Mouse (Mus musculus) intestine, postnatal 0 days (tissue): ENCODE data around the gene Cerkl. TPM values are rescaled to one million over a fixed set of nuclear protein-coding genes. Genes with fewer than 3 reads are reported as not detected.

Experiments used
- ATAC-seq: fragments of 200-750 bp; cut with Nextera tagmentation; 2 replicates; pipeline ENCODE4 v1.8.0; 2017; ENCODE audit warnings: mild to moderate bottlenecking, moderate TSS enrichment, moderate library complexity
- H3K27ac ChIP-seq: fragments of 300-500 bp; sonication (generic); 2 replicates; pipeline ENCODE4 v1.5.1; 2014; ENCODE audit warnings: mild to moderate bottlenecking, low read depth, low read length, moderate library complexity
- H3K27me3 ChIP-seq: fragments of 300-500 bp; sonication (generic); replicated peaks from 2 replicates; pipeline ENCODE4 v1.6.1; 2014; ENCODE audit warnings: low read length, mixed read lengths; ENCODE audit not compliant: control insufficient read depth, insufficient read depth
- H3K36me3 ChIP-seq: fragments of 300-500 bp; sonication (generic); 2 replicates; pipeline ENCODE4 v1.6.1; 2014; ENCODE audit warnings: mild to moderate bottlenecking, moderate library complexity; ENCODE audit not compliant: control insufficient read depth, insufficient read depth
- H3K4me1 ChIP-seq: fragments of 300-500 bp; sonication (generic); replicated peaks from 2 replicates; pipeline ENCODE4 v1.6.1; 2014; ENCODE audit warnings: antibody characterized with exemption, low read length, mixed read lengths; ENCODE audit not compliant: control insufficient read depth, insufficient read depth
- H3K4me2 ChIP-seq: fragments of 300-500 bp; sonication (generic); replicated peaks from 2 replicates; pipeline ENCODE4 v1.6.1; 2014; ENCODE audit warnings: low read depth, mild to moderate bottlenecking, moderate library complexity
- H3K4me3 ChIP-seq: fragments of 300-500 bp; sonication (generic); 2 replicates; pipeline ENCODE4 v1.5.1; 2014; ENCODE audit warnings: low read depth, low read length
- H3K9ac ChIP-seq: fragments of 300-500 bp; sonication (generic); 2 replicates; pipeline ENCODE4 v1.6.1; 2014; ENCODE audit warnings: mild to moderate bottlenecking, low read depth, low read length
- H3K9me3 ChIP-seq: fragments of 300-500 bp; sonication (generic); 2 replicates; pipeline ENCODE4 v1.6.1; 2016; ENCODE audit warnings: mixed run types; ENCODE audit not compliant: control insufficient read depth
- CTCF ChIP-seq: sonication (generic); IDR thresholded peaks from 2 replicates; pipeline ENCODE4 v1.5.1; 2016; ENCODE audit warnings: low read depth, mild to moderate bottlenecking, control low read depth, antibody characterized with exemption, moderate library complexity
- WGBS: fragments of 180-500 bp; shearing (Covaris S2); extraction: QIAGEN DNeasy Blood & Tissue Kit; methylation state at CpG from one replicate; pipeline ENCODE4 v1.1.7; 2014; 5-methylcytosine and 5-hydroxymethylcytosine counted together
- polyA plus RNA-seq: library from polyadenylated mRNA; unstranded; fragments of >200 nt; fragmentation: Nextera tagmentation; extraction: Ambion mirVana; gene quantifications from 2 replicates; pipeline ENCODE4 v1.2.1, GENCODE M21; 2015

Gene Cerkl
- polyA plus RNA-seq, 1 experiment from 2014 or later: 1.2 TPM

DNA sequence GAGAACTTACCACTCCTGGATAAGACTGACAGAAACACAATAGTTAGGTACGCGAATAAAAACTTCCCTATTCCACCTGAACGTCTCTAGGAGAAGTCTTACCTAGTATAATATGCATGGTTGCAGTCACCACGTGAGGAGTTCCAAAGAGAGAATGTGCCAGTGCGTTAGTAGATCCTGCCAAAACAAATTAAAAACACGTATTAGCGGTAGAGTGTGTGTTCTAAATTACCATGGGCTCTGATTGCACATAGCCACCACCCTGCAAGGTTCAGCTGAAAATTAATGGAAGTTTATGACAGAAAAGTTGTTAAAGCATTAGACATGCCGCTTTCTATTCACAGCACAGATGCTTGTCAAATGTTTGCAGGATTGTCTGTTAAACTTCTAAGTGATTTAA is 113.5 kb downstream of the Cerkl start:
- H3K4me1 ChIP-seq: no peaks in the 10 kb centered on the region
- H3K27me3 ChIP-seq: no peaks in the 10 kb centered on the region
- H3K36me3 ChIP-seq: no peaks in the 10 kb centered on the region
- WGBS: 85% methylated on average over 8 of the region's 8 CpGs
- H3K9me3 ChIP-seq: no peaks in the 10 kb centered on the region
- H3K4me3 ChIP-seq: no peak overlapping the region
- TF ChIP-seq CTCF: no peak
- H3K27ac ChIP-seq: no peak overlapping the region
- H3K9ac ChIP-seq: no peak overlapping the region
- H3K4me2 ChIP-seq: no peak overlapping the region
- ATAC-seq: no peak

GRCm38 (mm10) chr2:79339003-79339402 is 117.6 kb downstream of the Cerkl start:
- Histone ChIP-seq H3K4me2 (no peak overlapping the region), H3K4me1 (no peaks in the 10 kb centered on the region), H3K27ac (no peak overlapping the region), H3K36me3 (no peaks in the 10 kb centered on the region), H3K9me3 (no peaks in the 10 kb centered on the region), H3K4me3 (no peak overlapping the region), H3K9ac (no peak overlapping the region), H3K27me3 (no peaks in the 10 kb centered on the region)
- WGBS: 70% methylated on average over 1 of the region's 1 CpGs
- no peak for TF ChIP-seq CTCF
- ATAC-seq: no peak

DNA sequence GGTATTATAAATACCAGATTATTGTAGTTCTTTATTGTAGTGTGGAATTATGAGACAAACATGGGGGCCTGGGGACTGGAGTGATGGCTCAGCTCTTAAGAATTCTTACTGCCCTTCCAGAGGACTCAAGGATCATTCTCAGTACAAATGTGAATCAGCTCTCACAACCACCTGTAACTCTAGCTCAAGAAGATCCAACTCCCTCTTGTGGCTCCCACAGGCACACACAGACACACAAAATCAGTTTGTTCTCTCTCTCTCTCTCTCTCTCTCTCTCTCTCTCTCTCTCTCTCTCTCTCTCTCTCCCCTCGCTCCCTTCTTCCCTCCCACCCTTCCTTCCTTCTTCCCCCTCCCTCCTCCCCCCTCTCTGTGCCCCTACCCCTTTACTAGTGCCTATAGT is 120.4 kb downstream of the Cerkl start:
- 63% methylated on average over 1 of the region's 1 CpGs for WGBS
- no peak for ATAC-seq

DNA sequence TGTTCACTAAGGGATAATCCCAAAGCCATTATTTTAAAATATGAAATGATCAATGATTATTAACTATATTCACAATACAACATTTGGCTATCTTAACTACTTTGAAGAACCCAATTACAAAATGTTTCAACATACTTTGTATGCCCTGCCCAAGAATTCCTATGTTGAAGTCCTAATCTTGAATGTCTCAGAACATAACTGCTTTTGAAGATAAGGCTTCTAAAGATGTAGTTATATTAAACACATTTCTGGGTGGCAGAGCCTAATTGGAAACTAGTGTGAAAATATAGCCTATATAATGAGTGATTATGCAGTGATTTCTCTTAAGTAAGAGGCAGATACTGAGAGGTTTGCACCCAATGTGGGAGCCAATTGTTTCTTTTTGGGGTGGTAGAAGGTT is 121.9 kb downstream of the Cerkl start:
- Histone ChIP-seq H3K9me3 (no peaks in the 10 kb centered on the region), H3K36me3 (no peaks in the 10 kb centered on the region), H3K27ac (no peak overlapping the region), H3K4me1 (no peaks in the 10 kb centered on the region), H3K27me3 (no peaks in the 10 kb centered on the region), H3K4me2 (no peak overlapping the region), H3K9ac (no peak overlapping the region), H3K4me3 (no peak overlapping the region)
- TF ChIP-seq CTCF: no peak
- ATAC-seq: no peak

More for the DNA sequence above, 120.4 kb downstream of the Cerkl start:
- Histone ChIP-seq H3K36me3 (no peaks in the 10 kb centered on the region), H3K27ac (no peak overlapping the region), H3K27me3 (no peaks in the 10 kb centered on the region), H3K4me3 (no peak overlapping the region), H3K9ac (no peak overlapping the region), H3K9me3 (no peaks in the 10 kb centered on the region), H3K4me1 (no peaks in the 10 kb centered on the region), H3K4me2 (no peak overlapping the region)
- TF ChIP-seq CTCF: peak; percentile 29

- H3K4me2 ChIP-seq: no peak overlapping the region
- 77% methylated on average over 2 of the region's 2 CpGs for WGBS
- no peak overlapping the region for H3K9ac ChIP-seq
- H3K9me3 ChIP-seq: no peaks in the 10 kb centered on the region
- no peaks in the 10 kb centered on the region for H3K36me3 ChIP-seq
- no peak for ATAC-seq
- no peaks in the 10 kb centered on the region for H3K4me1 ChIP-seq
- no peak overlapping the region for H3K27ac ChIP-seq
- H3K27me3 ChIP-seq: no peaks in the 10 kb centered on the region
- no peak for TF ChIP-seq CTCF
- H3K4me3 ChIP-seq: no peak overlapping the region
These were observed 128.5 kb downstream of the Cerkl start for GRCm38 (mm10) chr2:79328079-79328478.

DNA sequence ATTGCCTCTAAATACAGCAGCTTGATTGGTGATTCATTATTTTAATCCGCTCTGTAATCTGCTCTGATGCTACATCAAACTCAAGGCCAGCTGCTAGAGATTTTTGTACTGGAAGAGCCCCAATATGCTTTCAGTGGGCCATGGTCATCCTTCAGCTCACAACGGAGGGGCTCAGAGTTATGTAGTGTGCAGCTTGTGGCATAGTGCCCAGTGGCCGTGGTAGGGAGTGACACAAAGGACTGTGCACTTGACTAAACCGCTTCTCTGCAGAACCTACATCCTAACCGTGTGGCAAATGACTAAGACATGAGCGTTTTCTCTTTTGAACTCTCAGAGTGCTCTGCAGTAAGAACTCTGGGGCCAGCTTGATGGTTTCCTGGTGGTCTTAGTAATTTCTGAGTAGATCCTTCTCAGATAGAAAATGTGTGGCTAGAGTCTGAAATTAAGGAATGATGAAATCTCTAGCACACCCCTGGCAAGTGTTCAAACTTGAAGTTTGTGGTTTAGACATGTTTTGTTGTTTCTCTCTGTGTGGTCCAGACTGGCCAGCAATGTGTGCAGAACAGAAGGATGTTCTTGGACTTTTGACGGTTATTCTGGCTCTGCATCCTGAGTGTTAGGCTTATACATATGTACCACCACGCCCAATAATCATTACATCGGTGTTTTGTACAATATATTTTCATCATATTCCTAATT is 140.3 kb downstream of the Cerkl start:
- Histone ChIP-seq H3K27ac (peak overlapping the region; percentile 24; the same call in 1 of the 2 replicates), H3K36me3 (no peaks in the 10 kb centered on the region), H3K4me3 (no peak overlapping the region), H3K9ac (no peak overlapping the region), H3K4me1 (no peaks in the 10 kb centered on the region), H3K4me2 (no peak overlapping the region), H3K9me3 (no peaks in the 10 kb centered on the region), H3K27me3 (no peaks in the 10 kb centered on the region)
- 71% methylated on average over 9 of the region's 9 CpGs for WGBS
- ATAC-seq: no peak
- no peak for TF ChIP-seq CTCF
